Mouse (Mus musculus) midbrain, postnatal 0 days (tissue): ENCODE measurements around the gene Gyg. TPM values are rescaled to one million over a fixed set of nuclear protein-coding genes. Genes with fewer than 3 reads are reported as not detected.

Experiments
- ATAC-seq: fragments of 200-750 bp; cut with Nextera tagmentation; 2 replicates; pipeline ENCODE4 v1.8.0; 2017; ENCODE audit warnings: moderate number of reproducible peaks, mild to moderate bottlenecking, moderate TSS enrichment, moderate library complexity; ENCODE audit not compliant: low FRiP score
- DNase-seq: peaks from one replicate; pipeline ENCODE4 v3.0.0-alpha.2; 2015; ENCODE audit warnings: low spot score
- H3K27ac ChIP-seq: fragments of 300-500 bp; sonication (generic); 2 replicates; pipeline ENCODE4 v1.5.1; 2014; ENCODE audit warnings: low read depth, mild to moderate bottlenecking, low read length, mixed read lengths
- H3K27me3 ChIP-seq: fragments of 300-500 bp; sonication (generic); 2 replicates; pipeline ENCODE4 v1.6.1; 2014; ENCODE audit warnings: low read length, control low read depth, mixed read lengths; ENCODE audit not compliant: insufficient read depth
- H3K36me3 ChIP-seq: fragments of 300-500 bp; sonication (generic); 2 replicates; pipeline ENCODE4 v1.6.1; 2014; ENCODE audit warnings: low read length, control low read depth, mixed read lengths; ENCODE audit not compliant: insufficient read depth
- H3K4me1 ChIP-seq: fragments of 300-500 bp; sonication (generic); 2 replicates; pipeline ENCODE4 v1.6.1; 2014; ENCODE audit warnings: mild to moderate bottlenecking, control low read depth, antibody characterized with exemption, low read length, mixed read lengths; ENCODE audit not compliant: insufficient read depth
- H3K4me2 ChIP-seq: fragments of 300-500 bp; sonication (generic); 2 replicates; pipeline ENCODE4 v1.6.1; 2014; ENCODE audit warnings: low read depth, mild to moderate bottlenecking, low read length, mixed read lengths; ENCODE audit not compliant: poor library complexity, severe bottlenecking
- H3K4me3 ChIP-seq: fragments of 300-500 bp; sonication (generic); 2 replicates; pipeline ENCODE4 v1.5.1; 2014; ENCODE audit warnings: low read depth, mild to moderate bottlenecking, low read length, moderate library complexity
- H3K9ac ChIP-seq: fragments of 300-500 bp; sonication (generic); replicated peaks from 2 replicates; pipeline ENCODE4 v1.6.1; 2014; ENCODE audit warnings: mild to moderate bottlenecking, low read length, moderate library complexity, mixed read lengths; ENCODE audit not compliant: poor library complexity, severe bottlenecking
- H3K9me3 ChIP-seq: fragments of 300-500 bp; sonication (generic); 2 replicates; pipeline ENCODE4 v1.6.1; 2016; ENCODE audit warnings: low read length, control low read depth
- CTCF ChIP-seq: IDR thresholded peaks from 2 replicates; pipeline ENCODE4 v1.5.1; 2016; ENCODE audit warnings: antibody characterized with exemption, mild to moderate bottlenecking
- WGBS: fragments of 180-500 bp; shearing (Covaris S2); extraction: QIAGEN DNeasy Blood & Tissue Kit; methylation state at CpG from one replicate; pipeline ENCODE4 v1.1.7; 2014; 5-methylcytosine and 5-hydroxymethylcytosine counted together
- polyA plus RNA-seq: library from polyadenylated mRNA; unstranded; fragments of >200 nt; fragmentation: Nextera tagmentation; extraction: Ambion mirVana; gene quantifications from 2 replicates; pipeline ENCODE4 v1.2.1, GENCODE M21; 2015
- total RNA-seq: library from RNA; depleted of rRNA; stranded (reverse); fragments of >200 nt; gene quantifications from 2 replicates; pipeline ENCODE4 v1.2.3, GENCODE M21; 2014; rRNA removed

The Gyg gene
- total and polyA plus RNA-seq, 2 experiments from 2014 or later, result 38.0 to 77.8 TPM

GRCm38 (mm10) chr3:20076145-20077053, 78.7 kb downstream of the Gyg start:
- Histone ChIP-seq H3K36me3 (0 out of 2 replicates have a peak, but pooled peaks cover 4% of the 10 kb centered on the region), H3K4me1 (no peaks in the 10 kb centered on the region), H3K9ac (no peak overlapping the region), H3K4me3 (no peak overlapping the region), H3K27me3 (no peaks in the 10 kb centered on the region), H3K27ac (no peak overlapping the region), H3K9me3 (no peaks in the 10 kb centered on the region), H3K4me2 (no peak overlapping the region)
- peak; percentile 34; the same call in 1 of the 2 replicates for ATAC-seq
- DNase-seq, result no peak
- WGBS, result 87% methylated on average over 11 of the region's 11 CpGs
- peak; percentile 68 for TF ChIP-seq CTCF

Other genes starting within 250 kb of the Gyg start
- gene Cp, start 198.3 kb downstream of the Gyg start, total RNA-seq, result 13.3 and 28.3 TPM in 2 replicates
- 11.8 and 12.2 TPM in 2 replicates for gene Cp, start 198.3 kb downstream of the Gyg start, polyA plus RNA-seq
- gene Hps3, start 120.0 kb downstream of the Gyg start, total RNA-seq, result 16.3 and 18.5 TPM in 2 replicates
- gene Hps3, start 120.0 kb downstream of the Gyg start, polyA plus RNA-seq, result 8.4 and 9.3 TPM in 2 replicates
- 12.6 and 13.5 TPM in 2 replicates for gene Hltf, start 97.5 kb downstream of the Gyg start, total RNA-seq
- 6.3 and 8.1 TPM in 2 replicates for gene Hltf, start 97.5 kb downstream of the Gyg start, polyA plus RNA-seq
- gene Cpa3, start 86.9 kb upstream of the Gyg start, total RNA-seq, result 0.47 and 0.60 TPM in 2 replicates
- gene Cpa3, start 86.9 kb upstream of the Gyg start, polyA plus RNA-seq, result 0.11 and 0.77 TPM in 2 replicates
- gene Cpb1, start 120.4 kb upstream of the Gyg start, total RNA-seq, result 0.09 TPM in 1 of 2 replicates, not detected in the other
- gene Cpb1, start 120.4 kb upstream of the Gyg start, polyA plus RNA-seq, result 0.20 and 0.39 TPM in 2 replicates
- 0.11 TPM in 1 of 2 replicates, not detected in the other for gene Agtr1b, start 211.9 kb upstream of the Gyg start, total RNA-seq
- 0.16 and 0.37 TPM in 2 replicates for gene Agtr1b, start 211.9 kb upstream of the Gyg start, polyA plus RNA-seq